Mouse (Mus musculus) heart, embryonic 11.5 days (tissue): ENCODE results near the gene Cyp4a14. TPM values are rescaled to one million over a fixed set of nuclear protein-coding genes. Genes with fewer than 3 reads are reported as not detected.
"Not testable (repeated sequence)": the region's sequence is repeated elsewhere in the genome, so short reads cannot be mapped to it uniquely, and the experiment has no call there.

Experiments used
- ATAC-seq: fragments of 200-750 bp; cut with Nextera tagmentation; replicated peaks from 2 replicates; pipeline ENCODE4 v1.8.0; 2017; ENCODE audit warnings: moderate library complexity; ENCODE audit not compliant: insufficient number of reproducible peaks, low FRiP score, low TSS enrichment
- H3K27ac ChIP-seq: fragments of 300-500 bp; sonication (generic); 2 replicates; pipeline ENCODE4 v1.5.1; 2014; ENCODE audit warnings: mild to moderate bottlenecking, low read depth, low read length
- H3K27me3 ChIP-seq: fragments of 300-500 bp; sonication (generic); 2 replicates; pipeline ENCODE4 v1.6.1; 2014; ENCODE audit warnings: mild to moderate bottlenecking, low read length, mixed read lengths; ENCODE audit not compliant: control insufficient read depth, insufficient read depth
- H3K36me3 ChIP-seq: fragments of 300-500 bp; sonication (generic); 2 replicates; pipeline ENCODE4 v1.6.1; 2014; ENCODE audit warnings: mild to moderate bottlenecking, low read length, moderate library complexity, mixed read lengths; ENCODE audit not compliant: control insufficient read depth, insufficient read depth
- H3K4me1 ChIP-seq: fragments of 300-500 bp; sonication (generic); 2 replicates; pipeline ENCODE4 v1.6.1; 2014; ENCODE audit warnings: low read length; ENCODE audit not compliant: control insufficient read depth, insufficient read depth
- H3K4me2 ChIP-seq: fragments of 300-500 bp; sonication (generic); 2 replicates; pipeline ENCODE4 v1.6.1; 2014; ENCODE audit warnings: mild to moderate bottlenecking, moderate library complexity
- H3K4me3 ChIP-seq: fragments of 300-500 bp; sonication (generic); 2 replicates; pipeline ENCODE4 v1.5.1; 2014; ENCODE audit warnings: low read depth, low read length
- H3K9ac ChIP-seq: fragments of 300-500 bp; sonication (generic); 2 replicates; pipeline ENCODE4 v1.6.1; 2014; ENCODE audit warnings: mild to moderate bottlenecking, low read depth, low read length, moderate library complexity
- H3K9me3 ChIP-seq: fragments of 300-500 bp; sonication (generic); replicated peaks from 2 replicates; pipeline ENCODE4 v1.6.1; 2016; ENCODE audit warnings: low read length; ENCODE audit not compliant: control insufficient read depth
- WGBS: fragments of 180-500 bp; shearing (Covaris S2); extraction: QIAGEN DNeasy Blood & Tissue Kit; methylation state at CpG from one replicate; pipeline ENCODE4 v1.1.7; 2014; ENCODE audit not compliant: insufficient replicate concordance; 5-methylcytosine and 5-hydroxymethylcytosine counted together
- polyA plus RNA-seq: library from polyadenylated mRNA; unstranded; fragments of >200 nt; fragmentation: Nextera tagmentation; extraction: Ambion mirVana; gene quantifications from 2 replicates; pipeline ENCODE4 v1.2.1, GENCODE M21; 2014

The Cyp4a14 gene
- polyA plus RNA-seq, 1 experiment from 2014 or later, result not detected

DNA sequence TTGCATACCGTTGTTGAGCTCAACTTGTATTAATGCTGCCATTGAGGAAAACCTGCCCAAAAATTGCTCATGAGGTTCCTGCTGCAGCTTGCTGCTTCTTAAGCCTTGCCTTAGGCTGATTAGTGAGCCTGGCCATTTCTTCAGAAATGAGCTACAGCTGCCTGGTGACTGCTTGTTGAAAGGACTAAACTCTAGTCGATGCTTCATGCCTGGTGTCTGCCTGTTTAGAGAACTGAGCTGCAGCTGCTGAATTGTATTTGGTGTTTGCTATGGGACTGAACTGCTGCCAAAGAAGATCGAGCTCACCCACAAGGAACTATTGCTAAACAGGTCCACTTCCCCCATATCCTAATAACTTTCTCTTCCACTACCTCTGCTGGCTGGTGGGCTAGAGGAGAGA, 22.4 kb downstream of the Cyp4a14 start:
- not testable (repeated sequence) for H3K4me2 ChIP-seq, H3K27me3 ChIP-seq, ATAC-seq, H3K9me3 ChIP-seq, H3K4me3 ChIP-seq, H3K36me3 ChIP-seq, H3K9ac ChIP-seq, H3K4me1 ChIP-seq, H3K27ac ChIP-seq
- 73% methylated on average over 3 of the region's 3 CpGs for WGBS

DNA sequence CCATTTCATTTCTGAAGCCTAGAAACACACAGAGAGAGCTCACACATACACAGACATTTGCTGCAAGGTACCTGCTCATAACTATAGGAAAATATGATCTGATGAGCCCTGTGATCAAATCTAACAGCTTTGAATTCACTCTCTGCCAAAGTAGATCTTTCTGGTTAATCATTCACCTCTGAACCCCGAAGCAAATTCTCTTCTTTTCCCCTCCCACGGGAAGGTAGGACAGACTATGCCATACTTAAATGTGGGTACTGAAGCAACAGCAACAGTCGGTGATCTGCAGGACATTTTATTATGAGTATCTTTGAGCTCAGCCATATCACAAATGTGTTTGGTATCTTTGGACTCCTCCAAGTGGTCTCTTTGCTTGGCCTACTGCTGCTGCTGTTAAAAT, 43.6 kb downstream of the Cyp4a14 start, which contains the start of gene Cyp4a30b:
Gene Cyp4a30b, plus strand, starts transcription at position 301 of the 400 bp plus-strand sequence.
- no peak within 1 kb of the TSS for H3K4me2 ChIP-seq
- 83% methylated on average over 3 of the region's 3 CpGs for WGBS
- ATAC-seq, result no peak
- H3K27ac ChIP-seq, result no peak within 1 kb of the TSS
- H3K4me3 ChIP-seq, result no peak within 1 kb of the TSS
- no peak within 1 kb of the TSS for H3K9ac ChIP-seq
- H3K36me3 ChIP-seq, result no peaks in the 10 kb centered on the region
- H3K9me3 ChIP-seq, result no peaks in the 10 kb centered on the region
- no peaks in the 10 kb centered on the region for H3K27me3 ChIP-seq
- no peaks in the 10 kb centered on the region for H3K4me1 ChIP-seq

DNA sequence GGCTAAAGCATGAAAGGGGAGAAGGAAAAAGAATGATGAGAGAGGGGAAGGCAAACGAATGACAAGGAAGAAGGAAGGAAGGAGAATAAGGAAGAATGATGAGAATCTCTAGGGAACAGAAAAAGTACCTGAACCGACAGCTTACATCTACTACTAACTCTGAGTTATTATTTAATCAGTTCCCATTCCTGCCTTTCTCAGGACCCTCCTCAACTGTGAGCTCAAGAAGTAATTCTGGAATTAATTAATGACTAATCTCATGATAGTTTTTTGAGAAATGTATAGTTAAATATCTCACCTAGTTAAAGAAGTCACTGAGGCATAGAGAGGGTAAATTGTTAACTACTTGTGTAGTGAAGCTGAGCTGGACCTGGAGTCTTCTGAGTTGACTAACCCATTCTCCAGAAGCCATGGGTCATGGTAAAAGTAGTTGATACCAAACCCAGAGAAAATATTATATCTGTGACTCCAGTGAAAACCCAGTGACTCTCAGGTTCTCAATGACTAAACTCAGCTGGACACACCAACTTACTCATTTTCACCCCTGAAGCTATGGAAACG, 45.3 kb downstream of the Cyp4a14 start:
- no peaks in the 10 kb centered on the region for H3K36me3 ChIP-seq
- H3K27ac ChIP-seq, result no peak overlapping the region
- H3K4me3 ChIP-seq, result no peak overlapping the region
- H3K27me3 ChIP-seq, result no peaks in the 10 kb centered on the region
- ATAC-seq, result no peak
- no peak overlapping the region for H3K9ac ChIP-seq
- 58% methylated on average over 3 of the region's 3 CpGs for WGBS
- no peaks in the 10 kb centered on the region for H3K9me3 ChIP-seq
- no peak overlapping the region for H3K4me2 ChIP-seq
- no peaks in the 10 kb centered on the region for H3K4me1 ChIP-seq

Other genes with a start within 250 kb of the Cyp4a14 start
- not detected in 2 replicates for gene Cyp4a12a, start 197.1 kb downstream of the Cyp4a14 start, polyA plus RNA-seq
- not detected in 2 replicates for gene Cyp4a12b, start 84.5 kb downstream of the Cyp4a14 start, polyA plus RNA-seq
- not detected in 2 replicates for gene Cyp4a30b, start 43.5 kb downstream of the Cyp4a14 start, polyA plus RNA-seq
- gene Cyp4a10, start 22.1 kb upstream of the Cyp4a14 start, polyA plus RNA-seq, result not detected in 2 replicates
- not detected in 2 replicates for gene Cyp4a31, start 67.5 kb upstream of the Cyp4a14 start, polyA plus RNA-seq
- not detected in 2 replicates for gene Cyp4a32, start 104.8 kb upstream of the Cyp4a14 start, polyA plus RNA-seq
- gene Cyp4b1, start 151.6 kb upstream of the Cyp4a14 start, polyA plus RNA-seq, result 0.53 and 0.83 TPM in 2 replicates
- 42.8 and 43.2 TPM in 2 replicates for gene Efcab14, start 241.6 kb upstream of the Cyp4a14 start, polyA plus RNA-seq